Mouse (Mus musculus) Muller cell, postnatal 12 days (primary cell): ENCODE data around the gene Carmil1.
A peak's percentile ranks its signal among the peaks of the same experiment; 100 is the strongest.

Experiments used
- DNase-seq: peaks from one replicate; pipeline ENCODE4 v3.0.0-alpha.2; 2015; ENCODE audit errors: inconsistent ontology term

The Carmil1 gene

DNA sequence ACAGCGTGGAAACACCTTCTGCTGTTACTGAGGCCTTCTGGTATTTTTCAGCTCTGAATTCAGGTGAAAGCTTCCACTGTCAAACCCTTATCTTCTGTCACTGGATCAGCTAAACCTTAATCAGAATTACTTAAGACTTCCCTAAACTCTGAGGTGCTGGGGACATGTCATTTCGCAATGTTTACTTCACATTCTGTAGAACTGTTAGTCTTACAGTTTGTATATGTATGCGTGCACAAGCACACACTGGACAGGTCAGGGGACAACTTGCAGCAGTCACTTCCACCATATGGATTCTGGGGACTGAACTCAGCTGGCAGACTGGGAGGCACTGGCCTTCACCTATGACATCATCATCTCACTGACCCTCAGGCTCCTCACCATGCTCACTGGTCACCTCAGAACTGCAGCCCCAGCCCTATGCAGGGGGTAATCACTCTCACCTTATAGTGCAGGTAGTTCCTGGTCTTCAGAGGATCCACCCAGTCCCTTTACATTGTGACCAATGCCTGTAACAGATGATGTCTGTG is 60.1 kb downstream of the Carmil1 start:
- DNase-seq: no peak

GRCm38 (mm10) chr13:24211229-24211628 is 69.4 kb downstream of the Carmil1 start:
- no peak for DNase-seq

GRCm38 (mm10) chr13:24206097-24206496 is 74.5 kb downstream of the Carmil1 start:
- DNase-seq: no peak

DNA sequence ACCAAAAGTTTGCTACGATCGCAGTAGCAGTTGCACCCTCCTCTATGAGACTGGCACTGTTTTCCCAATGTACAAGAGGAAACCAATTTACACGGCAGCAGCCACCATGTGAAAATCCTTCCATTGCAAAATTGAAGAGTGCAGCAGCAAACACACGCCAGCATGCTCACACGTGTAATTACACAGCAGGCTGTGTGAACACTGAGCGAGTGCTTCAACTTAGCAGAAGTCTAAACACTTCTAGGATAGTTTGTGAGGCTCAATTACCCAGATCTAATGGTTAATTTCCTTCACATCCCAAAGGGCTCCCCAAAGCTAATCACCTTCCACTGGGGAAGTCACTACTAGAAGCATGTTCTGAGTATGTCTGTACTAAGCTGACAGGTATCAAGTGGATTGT is 78.3 kb downstream of the Carmil1 start:
- no peak for DNase-seq

- no peak for DNase-seq
These were observed 80.6 kb downstream of the Carmil1 start for GRCm38 (mm10) chr13:24199861-24200543.

DNA sequence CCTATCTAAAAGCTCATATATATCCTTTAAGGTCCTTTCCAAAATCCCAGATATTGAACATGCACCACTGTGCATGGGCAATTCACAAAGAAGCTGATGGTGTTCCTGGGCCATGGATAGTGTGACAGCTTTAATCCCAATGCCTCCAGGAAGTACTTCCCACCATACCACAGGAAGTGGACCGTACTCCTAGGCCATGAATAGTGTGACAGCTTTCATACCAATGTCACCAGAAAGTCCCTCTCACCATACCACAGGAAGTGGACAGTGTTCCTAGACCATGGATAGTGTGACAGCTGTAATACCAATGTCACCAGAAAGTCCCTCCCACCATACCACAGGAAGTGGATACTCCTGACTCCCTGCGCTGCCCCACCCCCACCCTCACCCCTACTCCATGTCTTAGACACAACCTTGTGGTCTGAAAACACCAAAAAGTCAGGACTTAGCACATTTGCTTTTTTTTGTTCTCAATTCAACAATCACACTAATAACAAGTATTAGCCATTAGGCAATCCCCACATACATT is 82.1 kb downstream of the Carmil1 start:
- no peak for DNase-seq

DNA sequence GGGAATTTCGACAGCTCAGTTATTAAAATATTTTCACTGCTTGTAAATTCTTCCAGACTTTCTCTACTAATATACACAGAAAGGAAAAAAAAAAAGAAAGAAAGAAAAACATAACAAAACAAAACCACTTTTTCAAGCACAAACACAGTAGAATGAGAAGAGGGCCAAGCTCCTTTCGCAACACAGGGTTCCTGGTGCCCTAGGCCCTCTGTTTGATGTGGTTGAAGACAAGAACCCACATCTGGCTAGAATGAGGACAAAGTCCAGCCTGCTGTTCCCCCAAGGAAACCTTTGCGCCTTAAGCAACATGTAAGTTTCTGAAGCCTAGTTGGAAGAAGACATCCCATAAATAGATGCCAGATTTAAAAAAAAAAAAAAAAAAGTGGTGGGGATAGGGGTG is 85.2 kb downstream of the Carmil1 start:
- DNase-seq: no peak

DNA sequence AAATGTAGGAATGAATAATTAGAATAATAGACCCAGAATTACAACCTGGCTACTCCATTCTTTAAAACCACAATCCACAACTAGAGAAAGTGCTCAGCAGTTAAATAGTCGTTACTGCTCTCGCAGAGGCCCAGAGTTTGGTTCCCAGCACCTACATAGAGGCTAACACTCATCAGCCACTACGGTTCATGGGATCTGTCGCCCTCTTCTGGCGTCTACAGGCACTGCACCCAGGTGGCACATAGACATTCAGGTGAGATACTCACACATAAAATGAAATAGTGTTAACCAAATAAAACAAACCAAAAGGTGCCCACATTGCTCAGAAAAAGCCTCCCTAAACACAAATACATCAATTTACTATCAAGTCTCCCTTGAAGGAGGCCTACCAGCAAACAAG is 86.6 kb downstream of the Carmil1 start:
- DNase-seq: no peak

DNA sequence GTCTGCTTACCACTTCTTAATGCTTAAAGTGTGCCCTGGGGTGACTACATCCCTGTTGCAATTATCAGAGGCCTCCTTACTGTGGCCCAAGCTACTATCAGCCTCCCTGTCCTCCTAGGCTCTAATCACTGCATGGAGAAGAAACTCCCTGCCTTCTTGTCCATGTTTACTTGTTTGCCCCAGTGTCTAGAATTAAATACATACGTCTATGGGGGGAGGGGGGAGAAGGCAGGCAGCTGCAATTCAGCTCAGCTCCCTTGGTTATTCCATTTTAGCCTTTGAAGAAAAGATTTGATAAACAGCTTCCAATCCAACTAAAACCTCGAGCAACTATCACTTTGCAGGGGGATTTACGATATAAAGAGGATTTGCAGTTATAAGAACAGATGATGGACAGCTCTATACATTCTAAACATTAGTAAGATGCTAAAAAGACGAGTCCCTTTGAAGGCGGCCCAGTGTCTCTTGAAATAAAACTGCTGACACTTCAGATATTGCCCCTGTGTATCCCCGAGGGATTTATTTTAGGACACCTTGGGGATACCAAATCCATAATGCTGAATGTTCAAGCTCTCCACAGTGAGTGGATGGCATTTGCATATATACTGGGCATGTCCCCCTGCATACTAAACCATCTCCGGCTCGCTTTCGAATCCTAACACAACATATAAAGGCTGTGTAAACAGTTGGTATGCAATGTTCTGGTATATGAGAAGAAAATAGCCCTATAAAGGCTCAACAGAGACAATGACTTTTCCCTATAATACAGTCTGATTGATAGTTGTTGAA is 89.5 kb downstream of the Carmil1 start:
- DNase-seq: no peak

DNA sequence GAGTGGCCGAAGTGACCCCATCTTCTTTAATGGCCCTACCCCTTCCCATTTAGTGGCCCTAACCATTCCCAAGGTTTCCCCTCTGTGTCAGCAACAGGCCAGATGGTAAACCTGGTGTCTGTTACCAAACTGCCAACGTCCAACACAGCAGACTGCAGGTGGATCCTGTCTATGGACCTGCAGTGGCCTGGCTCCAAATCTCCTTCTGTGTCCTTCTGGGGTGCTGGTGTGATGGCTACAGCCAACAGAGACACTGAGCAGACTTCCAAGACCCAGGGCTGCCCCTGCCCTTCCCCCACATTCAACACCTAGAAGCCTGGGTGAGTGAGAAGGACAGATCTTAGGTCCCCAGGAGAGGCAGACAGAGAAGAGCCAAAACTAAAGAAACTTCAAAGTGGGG is 93.6 kb downstream of the Carmil1 start:
- no peak for DNase-seq

GRCm38 (mm10) chr13:24185641-24186040 is 95.0 kb downstream of the Carmil1 start:
- peak; percentile 52 for DNase-seq

GRCm38 (mm10) chr13:24182878-24183277 is 97.7 kb downstream of the Carmil1 start:
- peak; percentile 35 for DNase-seq

GRCm38 (mm10) chr13:24179538-24179937 is 101.1 kb downstream of the Carmil1 start:
- no peak for DNase-seq

GRCm38 (mm10) chr13:24177600-24177999 is 103.0 kb downstream of the Carmil1 start:
- DNase-seq: no peak

DNA sequence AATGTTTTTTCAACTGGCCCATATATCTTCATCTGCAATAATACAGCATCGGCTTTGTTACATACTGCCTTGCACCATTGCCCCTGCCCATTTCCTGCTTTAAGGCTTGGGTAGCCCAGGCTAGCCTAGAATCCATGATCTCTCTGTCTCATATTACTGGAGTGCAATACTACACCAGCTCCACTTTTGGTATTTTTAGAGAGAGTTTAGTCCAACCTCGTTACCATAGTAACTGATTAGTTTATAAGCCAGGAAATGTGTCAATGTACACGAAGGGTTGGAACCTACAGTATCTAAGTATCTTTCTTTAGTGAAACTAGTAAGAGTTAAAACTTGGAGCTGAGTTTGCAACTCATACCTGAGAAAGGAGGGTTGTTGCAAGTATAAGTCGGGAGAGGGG is 103.8 kb downstream of the Carmil1 start:
- no peak for DNase-seq

GRCm38 (mm10) chr13:24169658-24170057 is 110.9 kb downstream of the Carmil1 start:
- DNase-seq: no peak

GRCm38 (mm10) chr13:24163368-24163767 is 117.2 kb downstream of the Carmil1 start:
- DNase-seq: no peak

DNA sequence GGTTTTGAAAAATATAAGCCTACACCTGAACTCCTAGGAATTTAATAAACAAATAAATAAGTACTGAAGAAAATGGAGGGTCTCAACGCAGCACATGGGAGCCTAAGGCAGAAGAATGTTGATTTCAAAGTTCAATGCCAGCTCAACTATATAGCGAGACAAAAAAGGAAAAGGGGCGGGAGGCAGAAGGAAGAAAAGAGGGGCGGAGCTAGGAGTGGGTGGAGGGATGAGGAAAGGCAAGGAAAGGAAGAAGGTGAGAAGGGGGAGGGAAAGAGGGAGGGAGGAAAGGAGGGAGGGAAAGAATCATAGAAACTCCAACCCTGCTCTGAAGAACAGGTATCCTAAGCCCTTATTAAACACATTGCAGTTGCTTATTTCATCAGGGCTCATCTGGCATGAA is 119.5 kb downstream of the Carmil1 start:
- no peak for DNase-seq

DNA sequence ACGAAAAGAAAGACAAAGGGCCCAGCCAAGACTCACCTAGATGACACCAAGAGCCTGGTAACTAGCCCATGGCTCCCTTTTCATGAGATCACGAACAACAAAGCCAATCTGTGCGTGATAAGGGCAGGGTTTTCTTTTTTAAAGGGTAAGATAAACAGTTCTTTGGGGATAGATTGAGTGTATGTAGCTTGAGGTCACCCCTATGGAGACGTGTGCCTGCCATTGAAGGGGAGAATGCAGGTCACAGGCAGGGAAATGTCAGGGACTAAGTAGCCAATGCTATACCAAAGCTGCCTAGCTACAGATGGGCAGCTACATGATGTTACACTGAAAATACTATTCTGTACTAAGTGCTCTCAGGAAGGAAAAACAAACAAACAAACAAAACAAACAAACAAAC is 120.6 kb downstream of the Carmil1 start:
- no peak for DNase-seq

DNA sequence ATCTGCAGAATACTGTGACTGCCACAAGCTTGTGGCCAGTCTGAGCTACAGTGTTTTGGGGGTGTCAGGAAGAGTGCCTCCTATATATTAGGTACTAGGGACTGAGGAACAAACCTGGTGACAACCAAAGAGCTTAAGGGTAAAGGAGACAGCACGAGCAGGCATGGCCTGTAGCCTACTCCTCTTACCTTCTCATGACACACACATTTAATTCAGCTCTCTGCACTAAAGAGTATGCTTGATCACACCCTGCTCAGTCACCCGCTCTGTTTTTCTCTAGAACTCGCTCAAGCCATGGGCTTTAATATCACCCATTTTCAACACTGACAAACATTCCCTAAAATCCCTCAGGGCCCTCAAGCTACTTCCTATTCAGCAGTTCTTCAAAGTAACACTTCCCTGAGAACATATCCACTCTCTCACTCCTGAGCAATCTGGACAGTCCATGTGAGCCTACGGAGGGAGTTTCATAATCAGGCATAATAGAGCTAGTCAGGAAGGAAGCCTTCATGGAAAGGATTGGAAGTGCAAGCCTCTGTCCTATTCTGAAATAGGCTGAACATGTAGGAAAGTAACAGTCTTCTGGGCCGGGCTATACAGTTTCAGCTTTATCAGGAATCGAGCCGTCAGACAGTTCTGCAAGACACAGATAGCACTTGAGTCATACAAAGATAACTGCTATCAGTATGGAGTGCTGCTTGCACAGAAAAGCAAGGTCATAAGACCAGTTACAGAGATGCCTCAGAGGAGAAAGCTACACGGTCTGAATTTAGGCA is 121.2 kb downstream of the Carmil1 start:
- DNase-seq: no peak

- DNase-seq: no peak
These were observed 123.0 kb downstream of the Carmil1 start for GRCm38 (mm10) chr13:24157560-24158011.

GRCm38 (mm10) chr13:24155190-24155589 is 125.4 kb downstream of the Carmil1 start:
- no peak for DNase-seq
